Mouse (Mus musculus) heart, embryonic 10.5 days (tissue): ENCODE measurements at regions not wholly inside any gene's neighbourhood (a gene's known extent, or its start where the extent isn't known, plus 50 kb on each side); places are given as distances from the start of the nearest gene placed in this dataset.

Experiments
- DNase-seq: peaks from one replicate; pipeline ENCODE4 v3.0.0-alpha.2; 2017; ENCODE audit warnings: low spot score
- H3K27ac ChIP-seq: fragments of 300-500 bp; sonication (generic); 2 replicates; pipeline ENCODE4 v1.5.1; 2016; ENCODE audit warnings: mild to moderate bottlenecking
- H3K27me3 ChIP-seq: fragments of 300-500 bp; sonication (generic); 2 replicates; pipeline ENCODE4 v1.6.1; 2016; ENCODE audit warnings: mild to moderate bottlenecking; ENCODE audit not compliant: poor library complexity, insufficient read depth, severe bottlenecking
- H3K36me3 ChIP-seq: fragments of 300-500 bp; sonication (generic); 2 replicates; pipeline ENCODE4 v1.6.1; 2016; ENCODE audit warnings: mild to moderate bottlenecking, moderate library complexity
- H3K4me1 ChIP-seq: fragments of 300-500 bp; sonication (generic); 2 replicates; pipeline ENCODE4 v1.6.1; 2016; ENCODE audit warnings: mild to moderate bottlenecking
- H3K4me3 ChIP-seq: fragments of 300-500 bp; sonication (generic); 2 replicates; pipeline ENCODE4 v1.5.1; 2016; ENCODE audit warnings: mild to moderate bottlenecking, moderate library complexity
- H3K9me3 ChIP-seq: fragments of 300-500 bp; sonication (generic); 2 replicates; pipeline ENCODE4 v1.6.1; 2016; ENCODE audit warnings: mild to moderate bottlenecking, moderate library complexity
- WGBS: fragments of 180-500 bp; shearing (Covaris S2); methylation state at CpG from one replicate; pipeline ENCODE4 v1.1.7; 2016; 5-methylcytosine and 5-hydroxymethylcytosine counted together

- WGBS = 82% methylated on average over 7 of the region's 7 CpGs
- Histone ChIP-seq H3K9me3 (no peaks in the 10 kb centered on the region), H3K27ac (no peak overlapping the region), H3K36me3 (no peaks in the 10 kb centered on the region), H3K4me3 (no peak overlapping the region), H3K4me1 (peaks cover 25% of the 10 kb centered on the region; the same call in 1 of the 2 replicates), H3K27me3 (no peaks in the 10 kb centered on the region)
- no peak for DNase-seq
Measured at GRCm38 (mm10) chr12:52446501-52446900, 57.3 kb upstream of the Arhgap5 start.

- Histone ChIP-seq H3K4me3 (no peak overlapping the region), H3K27ac (peak overlapping the region; percentile 18; the same call in 1 of the 2 replicates), H3K36me3 (no peaks in the 10 kb centered on the region), H3K9me3 (no peaks in the 10 kb centered on the region), H3K4me1 (peaks cover 25% of the 10 kb centered on the region; the same call in 1 of the 2 replicates), H3K27me3 (no peaks in the 10 kb centered on the region)
- 41% methylated on average over 5 of the region's 5 CpGs for WGBS
- DNase-seq = no peak
Measured at GRCm38 (mm10) chr12:52447482-52447881, 56.3 kb upstream of the Arhgap5 start.

GRCm38 (mm10) chr12:52448218-52448617, 55.6 kb upstream of the Arhgap5 start:
- WGBS = 81% methylated on average over 1 of the region's 1 CpGs
- Histone ChIP-seq H3K27ac (no peak overlapping the region), H3K27me3 (no peaks in the 10 kb centered on the region), H3K4me1 (peaks cover 25% of the 10 kb centered on the region; the same call in 1 of the 2 replicates), H3K36me3 (no peaks in the 10 kb centered on the region), H3K9me3 (no peaks in the 10 kb centered on the region), H3K4me3 (no peak overlapping the region)
- no peak for DNase-seq

GRCm38 (mm10) chr12:52453890-52454289, 49.9 kb upstream of the Arhgap5 start:
- Histone ChIP-seq H3K9me3 (0 out of 2 replicates have a peak, but pooled peaks cover 6% of the 10 kb centered on the region), H3K4me3 (no peak overlapping the region), H3K4me1 (no peaks in the 10 kb centered on the region), H3K27me3 (no peaks in the 10 kb centered on the region), H3K36me3 (no peaks in the 10 kb centered on the region), H3K27ac (no peak overlapping the region)
- WGBS = 78% methylated on average over 5 of the region's 5 CpGs
- no peak for DNase-seq
